Mouse (Mus musculus) embryonic fibroblast, embryonic 13.5 days (primary cell): ENCODE data around the gene Ccdc149.

Experiments used
- CTCF ChIP-seq: IDR thresholded peaks from 2 replicates; pipeline ENCODE4 v1.5.1; 2011; ENCODE audit warnings: mild to moderate bottlenecking, control low read depth, low read length, moderate library complexity, borderline replicate concordance; ENCODE audit not compliant: insufficient read depth
- POLR2A ChIP-seq: IDR thresholded peaks from 2 replicates; pipeline ENCODE4 v1.6.1; 2011; ENCODE audit warnings: low read depth, mild to moderate bottlenecking, control low read depth, low read length, moderate library complexity

GRCm38 (mm10) chr5:52429731-52430480, 41.4 kb downstream of the Ccdc149 start:
- no peak for TF ChIP-seq CTCF
- no peak for TF ChIP-seq POLR2A
